Mouse (Mus musculus): ENCODE measurements around the gene Tpra1. TPM values are rescaled to one million over a fixed set of nuclear protein-coding genes. Genes with fewer than 3 reads are reported as not detected.
A peak's percentile ranks its signal among the peaks of the same experiment; 100 is the strongest.

The Tpra1 gene
- polyA plus RNA-seq, 1 experiment: 29.1 TPM

- Histone ChIP-seq H3K4me3 (ENCODE audit: insufficient read depth, poor library complexity, severe bottlenecking) (no peak overlapping the region), H3K27me3 (ENCODE audit: control insufficient read depth, insufficient read depth, insufficient read length) (no peaks in the 10 kb centered on the region)
- TF ChIP-seq USF1 (IDR thresholded peaks at IDR 0.05; ENCODE audit: low read depth): no peak
- TF ChIP-seq CEBPB (IDR thresholded peaks at IDR 0.05; ENCODE audit: low read depth): no peak
- peak; percentile 40 for TF ChIP-seq CTCF (IDR thresholded peaks at IDR 0.05; ENCODE audit: control insufficient read depth, insufficient read depth, insufficient read length)
Measured at GRCm38 (mm10) chr6:88959834-88960233, 57.8 kb downstream of the Tpra1 start.

GRCm38 (mm10) chr6:88960941-88961340 is 58.9 kb downstream of the Tpra1 start:
- H3K79me3 ChIP-seq (ENCODE audit: low read depth): no peaks in the 10 kb centered on the region
- H3K79me2 ChIP-seq (ENCODE audit: control insufficient read depth, insufficient read depth): no peaks in the 10 kb centered on the region
- H3K4me3 ChIP-seq (ENCODE audit: insufficient read depth, poor library complexity, severe bottlenecking): no peak overlapping the region
- no peaks in the 10 kb centered on the region for H3K27me3 ChIP-seq (ENCODE audit: control insufficient read depth, insufficient read depth, insufficient read length)
- H3ac ChIP-seq (ENCODE audit: control insufficient read depth, insufficient read length, low read depth): no peak overlapping the region
- no peaks in the 10 kb centered on the region for H3K36me3 ChIP-seq (ENCODE audit: control insufficient read depth, insufficient read depth)
- no peak for TF ChIP-seq USF1 (IDR thresholded peaks at IDR 0.05; ENCODE audit: low read depth)
- TF ChIP-seq CEBPB (IDR thresholded peaks at IDR 0.05; ENCODE audit: low read depth): no peak
- no peak for TF ChIP-seq MAX (IDR thresholded peaks at IDR 0.05)
- TF ChIP-seq FOSL1 (IDR thresholded peaks at IDR 0.05; ENCODE audit: insufficient read depth, low read length, poor library complexity, severe bottlenecking): peak; percentile 34
- no peak for TF ChIP-seq CTCF (IDR thresholded peaks at IDR 0.05; ENCODE audit: control insufficient read depth, insufficient read depth, insufficient read length)
- no peak for TF ChIP-seq MYOG (IDR thresholded peaks at IDR 0.05; ENCODE audit: control insufficient read depth, extremely low read depth, insufficient read length)
- peak; percentile 43 for TF ChIP-seq MYOD1 (IDR thresholded peaks at IDR 0.05; ENCODE audit: control insufficient read depth, insufficient read length, low read depth)

More at GRCm38 (mm10) chr6:88959834-88960233, 57.8 kb downstream of the Tpra1 start:
- no peaks in the 10 kb centered on the region for H3K79me2 ChIP-seq (ENCODE audit: control insufficient read depth, insufficient read depth)
- H3K79me3 ChIP-seq (ENCODE audit: low read depth): no peaks in the 10 kb centered on the region
- no peaks in the 10 kb centered on the region for H3K36me3 ChIP-seq (ENCODE audit: control insufficient read depth, insufficient read depth)
- no peak overlapping the region for H3ac ChIP-seq (ENCODE audit: control insufficient read depth, insufficient read length, low read depth)

Other genes with a start within 250 kb of the Tpra1 start
- 1.3 TPM for gene Mgll, start 177.8 kb upstream of the Tpra1 start, polyA plus RNA-seq (2012; fragmentation: generic; extraction: Trizol)
- gene Abtb1, start 60.3 kb upstream of the Tpra1 start, polyA plus RNA-seq (2012; fragmentation: generic; extraction: Trizol): 6.7 TPM
- 2.8 TPM for gene Podxl2, start 27.2 kb upstream of the Tpra1 start, polyA plus RNA-seq (2012; fragmentation: generic; extraction: Trizol)
- gene Mcm2, start 3.5 kb upstream of the Tpra1 start, polyA plus RNA-seq (2012; fragmentation: generic; extraction: Trizol): 126 TPM